Mouse (Mus musculus): ENCODE results near the gene Man1a2.

The Man1a2 gene

DNA sequence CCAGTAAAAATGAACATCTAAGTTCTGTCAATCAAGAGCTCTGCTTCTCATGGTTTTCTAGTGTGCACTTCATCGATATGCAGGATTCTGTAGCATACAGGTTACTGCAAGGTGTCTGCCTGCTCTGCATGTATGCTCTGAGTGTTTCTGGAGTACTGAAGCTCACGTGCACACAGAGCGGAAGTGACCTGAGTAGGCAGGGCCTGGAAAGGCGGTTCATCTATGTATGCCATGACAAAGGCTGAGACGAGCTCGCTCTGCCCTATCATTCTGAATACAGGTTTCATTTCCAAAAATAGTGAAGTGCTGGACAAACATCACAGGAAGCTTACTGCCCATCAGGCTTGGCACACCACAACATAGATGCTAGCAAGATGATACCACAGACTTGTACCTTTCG is 122.8 kb downstream of the Man1a2 start:
- DNase-seq = no peak

DNA sequence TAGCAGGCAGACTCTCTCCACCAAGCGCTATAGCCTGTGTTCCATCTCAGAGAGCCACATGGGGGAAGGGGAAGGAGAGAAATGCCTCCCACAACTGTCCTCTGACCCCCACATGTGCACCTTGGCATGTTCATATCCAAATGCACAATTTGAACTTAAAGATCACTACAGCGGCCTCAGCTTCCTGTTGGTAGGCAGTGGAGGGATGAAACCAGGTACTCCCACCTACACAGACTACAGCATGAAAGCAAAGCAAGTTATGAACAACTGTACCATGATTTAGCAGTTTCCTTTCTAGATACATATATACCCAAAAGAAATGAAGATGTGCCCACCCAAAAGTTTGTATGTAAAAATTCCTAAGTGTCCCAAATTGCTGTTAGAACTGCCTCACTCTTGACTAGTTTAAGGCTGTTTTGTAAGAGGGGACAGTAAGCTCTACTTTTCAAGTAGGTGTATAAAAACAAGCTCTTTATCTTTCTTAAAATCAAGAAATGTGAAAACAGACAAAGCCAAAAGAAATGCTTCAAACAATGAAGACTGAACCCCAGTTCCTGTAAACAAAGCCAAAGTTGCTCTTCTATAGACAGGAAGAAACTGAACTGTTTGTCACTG is 123.6 kb downstream of the Man1a2 start:
- DNase-seq = no peak

- no peak for DNase-seq
Observed at GRCm38 (mm10) chr3:100559431-100559830, 125.9 kb downstream of the Man1a2 start.

DNA sequence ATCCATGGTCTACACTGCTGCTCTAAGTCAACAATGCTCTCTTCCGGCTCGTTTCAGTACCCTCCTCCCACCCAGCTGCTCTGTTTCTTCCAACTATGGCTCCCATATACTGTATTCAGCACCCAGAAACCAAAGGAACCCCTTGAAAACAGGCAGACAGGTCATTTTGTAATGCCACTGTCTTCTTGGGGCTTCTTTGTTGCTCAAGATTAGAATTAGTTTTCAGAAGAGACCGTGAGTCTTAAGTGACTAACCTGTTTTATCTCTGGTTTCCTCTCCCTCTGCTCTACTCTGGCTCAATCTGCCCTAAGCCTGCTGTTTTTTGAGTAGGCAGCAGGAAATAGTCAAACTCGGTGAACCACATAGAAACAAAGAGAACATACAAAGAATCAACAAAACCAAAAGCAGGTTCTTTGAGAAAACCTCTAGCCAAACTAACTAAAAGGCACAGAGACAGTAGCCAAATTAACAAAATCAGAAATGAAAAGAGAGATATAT is 127.0 kb downstream of the Man1a2 start:
- peak; percentile 24 for DNase-seq

GRCm38 (mm10) chr3:100554843-100555242 is 130.5 kb downstream of the Man1a2 start:
- DNase-seq = peak; percentile 67

GRCm38 (mm10) chr3:100552171-100552570 is 133.1 kb downstream of the Man1a2 start:
- DNase-seq = peak; percentile 52

DNA sequence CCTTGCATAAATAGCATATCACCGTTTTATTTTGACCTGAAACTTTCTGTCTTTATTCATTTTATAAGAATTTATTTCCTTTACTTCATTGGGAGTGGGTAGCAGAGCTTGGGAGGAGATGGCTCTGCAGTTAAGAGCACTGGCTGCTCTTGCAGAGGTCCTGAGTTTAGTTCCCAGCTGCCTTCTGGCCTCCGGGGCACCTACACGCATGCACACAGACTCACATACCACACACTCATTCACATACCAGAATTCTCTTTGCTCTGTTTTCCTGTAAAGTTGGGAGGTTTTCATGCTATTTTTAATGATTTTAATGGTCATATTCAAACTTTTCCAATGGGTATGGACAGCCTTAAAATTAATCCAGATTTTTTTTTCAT is 137.4 kb downstream of the Man1a2 start:
- DNase-seq = peak; percentile 43

- peak; percentile 36 for DNase-seq
Observed at GRCm38 (mm10) chr3:100547162-100547912, 138.0 kb downstream of the Man1a2 start.

DNA sequence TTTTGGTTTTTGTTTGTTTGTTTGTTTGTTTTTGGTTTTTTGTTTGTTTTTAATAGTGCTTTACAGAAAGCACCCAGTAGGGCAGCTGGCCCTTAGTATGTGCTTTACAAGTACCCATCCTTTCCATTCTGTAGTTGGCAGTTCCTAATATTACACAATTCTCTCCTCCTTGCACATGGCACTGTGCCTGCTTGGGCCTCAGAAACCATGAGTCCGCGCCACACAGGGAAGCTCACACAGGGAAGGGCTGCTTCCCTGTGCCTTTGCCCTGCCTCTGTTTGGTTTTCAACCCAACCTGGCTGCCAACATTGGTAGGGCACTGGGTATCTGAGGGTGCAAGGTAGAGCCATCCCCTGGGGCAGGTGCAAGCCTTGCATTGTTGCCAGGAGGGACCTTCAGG is 148.6 kb downstream of the Man1a2 start:
- DNase-seq = no peak

DNA sequence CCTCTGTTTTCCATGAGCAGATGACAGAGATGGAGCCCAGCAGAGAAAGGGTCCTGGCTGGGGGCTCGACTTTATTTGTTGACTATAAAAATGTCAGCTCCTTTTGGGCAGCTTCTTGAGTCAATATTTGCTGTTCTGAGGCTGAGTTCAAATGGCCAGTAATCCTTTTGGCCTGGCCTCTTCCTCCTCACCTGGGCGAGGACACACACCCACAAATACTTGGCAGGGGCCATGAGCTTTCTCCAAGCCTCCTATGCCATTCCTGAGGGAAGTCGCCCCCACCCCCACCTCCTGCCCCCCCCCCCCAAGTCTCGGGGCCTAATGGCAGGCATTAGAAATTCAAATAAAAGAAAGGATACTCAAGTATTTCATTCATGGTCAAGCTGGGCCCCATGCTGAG is 149.4 kb downstream of the Man1a2 start:
- no peak for DNase-seq

- DNase-seq = no peak
Observed at GRCm38 (mm10) chr3:100535298-100535697, 150.0 kb downstream of the Man1a2 start.

DNA sequence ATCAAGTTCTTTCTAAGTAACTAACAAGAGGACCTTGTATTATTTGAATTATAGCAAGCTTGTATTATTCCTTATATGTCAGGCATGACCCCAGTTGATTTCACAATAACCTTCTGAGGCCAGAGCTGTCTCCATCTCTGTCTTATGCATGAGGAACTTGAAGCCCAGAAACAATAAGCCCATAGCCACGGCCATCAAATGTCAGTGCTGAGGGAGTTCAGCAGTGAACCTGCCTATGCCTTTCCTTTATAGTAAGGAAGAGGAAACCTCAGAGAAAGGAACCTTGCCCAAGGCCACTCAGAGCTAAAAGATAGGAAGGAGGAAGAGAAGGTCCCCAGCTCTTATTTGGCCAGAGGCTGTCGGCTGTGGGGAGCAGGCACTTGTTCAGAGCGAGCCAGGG is 150.9 kb downstream of the Man1a2 start:
- no peak for DNase-seq

- no peak for DNase-seq
Observed at GRCm38 (mm10) chr3:100533429-100533828, 151.9 kb downstream of the Man1a2 start.

GRCm38 (mm10) chr3:100530919-100531318 is 154.4 kb downstream of the Man1a2 start:
- no peak for DNase-seq

DNA sequence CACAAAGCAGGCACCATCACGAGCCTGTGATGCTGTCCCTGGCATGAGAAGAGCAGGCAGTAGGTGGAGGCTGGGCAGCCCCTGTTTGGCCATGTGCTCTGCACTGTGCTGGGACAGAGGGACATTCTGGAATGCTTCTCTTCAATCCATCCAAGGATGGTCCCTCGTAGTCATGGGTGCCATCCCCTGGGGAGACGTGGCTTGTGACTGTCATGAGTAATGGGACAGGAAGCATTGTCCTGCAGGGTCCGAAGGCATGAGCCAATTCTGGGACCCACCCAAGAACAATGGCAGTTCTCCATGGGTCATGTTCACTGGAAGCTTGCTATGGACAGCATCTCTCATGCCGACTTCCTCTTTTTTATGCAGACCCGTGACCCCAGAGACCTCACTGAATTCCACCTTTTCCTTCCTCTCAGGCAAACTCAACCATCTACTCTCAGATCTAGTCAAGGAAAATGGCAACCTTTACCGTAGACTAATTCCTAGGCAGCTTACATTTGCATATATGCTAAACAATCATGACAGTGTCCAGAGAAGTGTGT is 155.0 kb downstream of the Man1a2 start:
- DNase-seq = peak; percentile 92

GRCm38 (mm10) chr3:100522671-100523070 is 162.6 kb downstream of the Man1a2 start:
- no peak for DNase-seq

DNA sequence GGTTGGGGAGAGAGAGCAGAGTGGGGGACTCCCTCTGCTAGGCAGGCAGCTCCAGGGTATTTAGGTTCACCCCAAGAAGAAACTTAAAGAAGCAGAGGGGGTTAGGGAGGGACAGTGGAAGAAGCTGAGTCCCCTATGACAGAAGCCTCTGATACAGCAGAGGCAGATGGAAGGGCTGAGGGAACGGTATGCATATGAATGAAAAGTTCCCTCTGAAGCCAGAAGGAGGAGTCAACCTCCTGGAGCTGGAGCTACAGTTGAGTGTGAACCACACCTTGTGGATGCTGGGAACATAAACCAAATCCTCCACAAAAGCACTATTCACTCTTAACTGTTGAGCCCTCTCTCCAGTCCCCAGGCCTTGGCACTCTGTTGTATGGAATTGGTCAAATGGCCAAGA is 163.7 kb downstream of the Man1a2 start:
- no peak for DNase-seq

GRCm38 (mm10) chr3:100515754-100516141 is 169.6 kb downstream of the Man1a2 start:
- no peak for DNase-seq

- no peak for DNase-seq
Observed at GRCm38 (mm10) chr3:100515093-100515753, 170.1 kb downstream of the Man1a2 start.
